Mouse (Mus musculus): ENCODE measurements around the gene Mylk2.

Mylk2 gene

GRCm38 (mm10) chr2:152944013-152944412 lies 32.9 kb downstream of the Mylk2 start:
- peak in 1 of 2 experiments; percentile 41 for DNase-seq

GRCm38 (mm10) chr2:152947098-152947497 lies 35.9 kb downstream of the Mylk2 start:
- DNase-seq = peak; percentile 38 to 53

- DNase-seq = peak in 1 of 2 experiments; percentile 46
These were observed 37.4 kb downstream of the Mylk2 start for GRCm38 (mm10) chr2:152948438-152949020.

GRCm38 (mm10) chr2:152950358-152951064 lies 39.4 kb downstream of the Mylk2 start:
- no peak for DNase-seq

- peak; percentile 71 to 78 for DNase-seq
These were observed 40.1 kb downstream of the Mylk2 start, which contains the start of gene Dusp15 for GRCm38 (mm10) chr2:152951065-152951849. Dusp15 (minus strand) TSS chr2:152951698.

GRCm38 (mm10) chr2:152951850-152952720 lies 40.9 kb downstream of the Mylk2 start:
- DNase-seq = peak in 1 of 2 experiments; percentile 24

- no peak for DNase-seq
These were observed 47.0 kb downstream of the Mylk2 start for GRCm38 (mm10) chr2:152958116-152958515.

- peak; percentile 80 to 84 for DNase-seq
These were observed 51.1 kb downstream of the Mylk2 start, which contains the start of gene Ttll9 for GRCm38 (mm10) chr2:152962091-152962793. Ttll9 (plus strand) TSS chr2:152962485.

GRCm38 (mm10) chr2:152965555-152965954 lies 54.4 kb downstream of the Mylk2 start:
- DNase-seq = no peak
